Mouse (Mus musculus): ENCODE measurements around the gene Exoc4. TPM values are rescaled to one million over a fixed set of nuclear protein-coding genes. Genes with fewer than 3 reads are reported as not detected.

Exoc4 gene
- polyA plus RNA-seq, 1 experiment from 2014 or later: 36.1 TPM

DNA sequence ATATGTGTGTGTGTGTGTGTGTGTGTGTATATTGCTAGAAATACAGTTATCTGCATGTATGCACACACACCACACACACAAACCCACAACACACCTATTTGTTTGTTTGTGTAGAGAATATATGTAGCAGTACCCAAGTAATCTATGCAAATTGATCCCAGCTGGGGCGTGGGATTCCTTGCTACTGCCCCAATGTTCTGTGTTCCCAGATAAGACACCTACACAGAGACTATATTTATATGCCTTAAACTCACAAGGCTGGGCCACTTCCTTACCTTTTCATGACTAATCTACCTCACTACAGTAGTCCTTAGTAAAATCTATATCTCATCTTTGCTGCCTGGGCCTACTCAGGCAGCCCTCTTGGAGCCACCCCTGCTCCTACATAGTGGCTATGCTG lies 312.0 kb downstream of the Exoc4 start:
- H3K27ac ChIP-seq: no peak overlapping the region
- H3K36me3 ChIP-seq: no peaks in the 10 kb centered on the region
- no peak for ATAC-seq (ENCODE audit: insufficient number of reproducible peaks, low FRiP score, low TSS enrichment, low read depth)
- no peak overlapping the region for H3K9ac ChIP-seq
- H3K9me3 ChIP-seq: no peaks in the 10 kb centered on the region
- H3K4me3 ChIP-seq: no peak overlapping the region
- WGBS: 86% methylated on average over 1 of the region's 1 CpGs
- no peaks in the 10 kb centered on the region for H3K27me3 ChIP-seq
- no peak overlapping the region for H3K4me2 ChIP-seq
- H3K4me1 ChIP-seq: no peaks in the 10 kb centered on the region

DNA sequence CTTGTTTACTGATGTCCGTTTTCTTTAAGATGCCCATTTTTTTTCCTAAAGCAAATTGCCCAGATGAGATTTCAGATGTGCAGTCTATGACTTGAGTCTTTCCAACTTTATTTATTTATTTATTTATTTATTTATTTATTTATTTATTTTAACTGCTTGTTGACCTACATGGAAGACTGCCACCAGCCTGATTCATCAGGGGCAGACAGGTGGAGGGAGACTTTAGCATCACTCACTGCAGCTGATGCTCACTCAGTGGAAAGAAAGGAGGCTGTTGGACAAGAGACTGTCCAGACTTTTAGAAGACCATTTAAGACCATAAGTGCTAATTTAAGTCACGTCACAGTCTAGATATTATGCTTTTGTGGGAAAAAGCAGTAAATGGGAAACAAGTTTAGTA lies 313.0 kb downstream of the Exoc4 start:
- Histone ChIP-seq H3K9ac (no peak overlapping the region), H3K4me2 (no peak overlapping the region), H3K4me3 (no peak overlapping the region), H3K36me3 (no peaks in the 10 kb centered on the region), H3K27me3 (no peaks in the 10 kb centered on the region), H3K9me3 (no peaks in the 10 kb centered on the region), H3K4me1 (no peaks in the 10 kb centered on the region), H3K27ac (no peak overlapping the region)
- 82% methylated on average over 2 of the region's 2 CpGs for WGBS
- ATAC-seq (ENCODE audit: insufficient number of reproducible peaks, low FRiP score, low TSS enrichment, low read depth): no peak

DNA sequence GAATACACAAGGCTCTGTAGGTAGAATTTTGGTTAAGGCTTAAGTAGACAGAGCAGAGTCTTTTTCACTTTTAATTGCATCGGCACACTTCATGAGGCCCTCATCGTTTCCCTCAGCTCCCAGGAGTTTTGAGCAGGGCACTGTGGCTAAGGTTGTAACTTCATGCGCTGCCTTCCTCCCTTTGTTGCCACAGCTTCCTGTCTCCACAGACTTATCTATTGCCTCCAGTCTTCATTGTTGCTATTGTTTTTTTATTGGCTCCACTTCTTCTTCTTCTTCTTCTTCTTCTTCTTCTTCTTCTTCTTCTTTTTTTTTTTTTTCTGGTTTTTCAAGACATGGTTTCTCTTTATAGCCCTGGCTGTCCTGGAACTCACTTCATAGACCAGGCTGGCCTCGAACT lies 327.1 kb downstream of the Exoc4 start:
- ATAC-seq (ENCODE audit: insufficient number of reproducible peaks, low FRiP score, low TSS enrichment, low read depth): no peak
- Histone ChIP-seq H3K36me3 (no peaks in the 10 kb centered on the region), H3K9me3 (no peaks in the 10 kb centered on the region), H3K9ac (no peak overlapping the region), H3K4me1 (no peaks in the 10 kb centered on the region), H3K27me3 (no peaks in the 10 kb centered on the region), H3K27ac (no peak overlapping the region), H3K4me3 (no peak overlapping the region), H3K4me2 (no peak overlapping the region)
- WGBS: 82% methylated on average over 4 of the region's 4 CpGs

DNA sequence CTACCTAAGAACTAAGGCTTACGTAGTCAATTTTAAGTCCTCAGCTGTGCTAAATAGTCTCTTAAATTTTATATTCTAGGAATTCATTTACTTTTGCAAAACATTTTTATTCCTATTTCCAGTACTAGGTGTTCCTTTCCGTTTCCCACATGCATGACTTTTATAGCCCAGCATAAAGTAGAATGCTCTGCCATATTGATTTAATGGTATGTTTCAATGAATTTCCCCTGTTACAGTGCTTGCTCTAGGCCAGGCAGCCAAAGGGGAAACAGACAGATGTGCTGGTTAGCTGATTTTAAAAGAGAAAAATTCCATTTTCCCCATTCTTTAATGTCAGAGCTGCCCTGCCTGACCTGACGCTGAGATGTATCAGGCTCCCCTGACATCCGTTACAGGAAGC lies 359.6 kb downstream of the Exoc4 start:
- Histone ChIP-seq H3K4me2 (no peak overlapping the region), H3K9ac (no peak overlapping the region), H3K9me3 (no peaks in the 10 kb centered on the region), H3K4me3 (no peak overlapping the region), H3K36me3 (no peaks in the 10 kb centered on the region), H3K4me1 (no peaks in the 10 kb centered on the region), H3K27me3 (no peaks in the 10 kb centered on the region), H3K27ac (no peak overlapping the region)
- 42% methylated on average over 4 of the region's 4 CpGs for WGBS
- ATAC-seq (ENCODE audit: insufficient number of reproducible peaks, low FRiP score, low TSS enrichment, low read depth): no peak

DNA sequence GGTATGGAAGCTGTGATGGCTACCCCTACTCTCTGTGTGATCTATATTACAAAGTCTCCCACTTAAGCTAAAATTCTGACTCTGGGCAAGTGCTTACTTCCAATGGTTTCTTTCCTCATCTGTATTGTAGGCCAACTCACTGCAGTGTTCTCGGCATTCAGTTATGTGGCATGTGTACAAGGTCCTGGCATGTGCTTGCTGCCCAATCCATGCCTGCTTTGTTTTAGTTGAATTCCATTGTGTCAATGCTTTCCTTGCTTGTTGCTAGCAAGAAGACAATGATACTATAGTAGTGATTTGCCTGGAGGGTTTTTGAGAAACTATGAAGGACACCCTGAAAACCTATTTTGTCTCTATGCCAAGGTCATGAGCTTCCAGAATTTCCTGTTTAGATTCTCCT lies 365.1 kb downstream of the Exoc4 start:
- H3K27me3 ChIP-seq: no peaks in the 10 kb centered on the region
- no peak overlapping the region for H3K4me2 ChIP-seq
- H3K9ac ChIP-seq: no peak overlapping the region
- H3K4me3 ChIP-seq: no peak overlapping the region
- WGBS: 74% methylated on average over 1 of the region's 1 CpGs
- H3K27ac ChIP-seq: no peak overlapping the region
- no peaks in the 10 kb centered on the region for H3K4me1 ChIP-seq
- no peaks in the 10 kb centered on the region for H3K36me3 ChIP-seq
- ATAC-seq (ENCODE audit: insufficient number of reproducible peaks, low FRiP score, low TSS enrichment, low read depth): no peak
- no peaks in the 10 kb centered on the region for H3K9me3 ChIP-seq

DNA sequence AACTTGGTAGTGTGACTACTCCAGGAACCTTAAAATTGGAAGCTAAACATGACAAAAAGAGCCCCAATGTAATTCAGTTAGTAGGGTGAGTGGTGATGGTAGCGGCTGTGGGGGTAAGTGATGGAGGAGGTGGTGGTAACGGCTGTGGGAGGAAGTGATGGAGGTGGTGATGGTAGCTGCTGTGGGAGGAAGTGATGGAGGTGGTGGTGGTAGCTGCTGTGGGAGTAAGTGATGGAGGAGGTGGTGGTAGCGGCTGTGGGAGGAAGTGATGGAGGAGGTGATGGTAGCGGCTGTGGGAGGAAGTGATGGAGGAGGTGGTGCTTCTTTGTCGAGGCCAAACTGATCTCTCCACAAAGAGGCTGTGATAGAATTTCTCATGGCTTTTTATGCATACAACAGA lies 369.7 kb downstream of the Exoc4 start:
- H3K4me3 ChIP-seq: no peak overlapping the region
- no peaks in the 10 kb centered on the region for H3K27me3 ChIP-seq
- H3K36me3 ChIP-seq: no peaks in the 10 kb centered on the region
- no peaks in the 10 kb centered on the region for H3K9me3 ChIP-seq
- no peak for ATAC-seq (ENCODE audit: insufficient number of reproducible peaks, low FRiP score, low TSS enrichment, low read depth)
- 93% methylated on average over 5 of the region's 5 CpGs for WGBS
- H3K4me1 ChIP-seq: no peaks in the 10 kb centered on the region
- H3K9ac ChIP-seq: no peak overlapping the region
- no peak overlapping the region for H3K4me2 ChIP-seq
- H3K27ac ChIP-seq: no peak overlapping the region

DNA sequence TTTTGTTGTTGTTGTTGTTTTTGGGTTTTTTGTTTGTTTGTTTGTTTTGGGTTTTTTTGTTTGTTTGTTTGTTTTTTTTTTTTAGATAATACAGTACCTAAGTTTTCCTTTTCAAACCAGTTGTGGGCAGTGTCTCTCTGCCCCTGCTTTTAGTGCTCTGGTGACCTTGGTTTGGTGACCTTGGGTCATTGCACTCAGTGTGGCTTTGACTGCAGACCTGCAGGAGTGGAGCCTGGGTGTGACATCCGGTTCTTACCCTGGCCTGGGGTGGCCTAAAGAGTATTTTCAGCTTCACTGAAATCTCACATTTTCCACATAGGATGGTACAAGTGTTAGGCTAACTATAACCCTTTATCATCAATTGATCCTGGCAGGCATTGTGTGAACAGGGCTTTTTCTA lies 371.8 kb downstream of the Exoc4 start:
- no peaks in the 10 kb centered on the region for H3K36me3 ChIP-seq
- H3K27ac ChIP-seq: no peak overlapping the region
- no peaks in the 10 kb centered on the region for H3K27me3 ChIP-seq
- H3K9ac ChIP-seq: no peak overlapping the region
- H3K9me3 ChIP-seq: no peaks in the 10 kb centered on the region
- ATAC-seq (ENCODE audit: insufficient number of reproducible peaks, low FRiP score, low TSS enrichment, low read depth): no peak
- no peak overlapping the region for H3K4me3 ChIP-seq
- 43% methylated on average over 1 of the region's 1 CpGs for WGBS
- H3K4me1 ChIP-seq: no peaks in the 10 kb centered on the region
- H3K4me2 ChIP-seq: no peak overlapping the region

DNA sequence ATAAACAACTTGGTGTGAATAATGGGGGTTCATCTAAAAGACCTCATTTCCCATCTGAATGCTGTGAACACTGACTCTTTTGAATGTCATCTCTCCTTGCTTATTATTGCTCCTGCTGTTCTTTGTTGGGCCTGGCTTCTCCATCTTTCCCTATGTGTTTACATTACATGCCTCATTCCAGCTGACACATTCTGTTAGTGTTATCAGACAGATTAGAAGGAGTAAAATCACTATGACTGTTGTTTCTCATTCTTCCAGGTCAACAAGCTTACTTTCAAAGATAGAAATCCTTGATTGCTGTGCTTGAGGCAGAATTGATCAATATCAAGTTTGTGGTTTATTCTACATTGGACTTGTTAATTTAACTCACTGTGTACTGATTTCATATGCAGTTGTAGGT lies 377.0 kb downstream of the Exoc4 start:
- H3K27me3 ChIP-seq: no peaks in the 10 kb centered on the region
- H3K4me2 ChIP-seq: no peak overlapping the region
- H3K4me3 ChIP-seq: no peak overlapping the region
- H3K9ac ChIP-seq: no peak overlapping the region
- H3K27ac ChIP-seq: no peak overlapping the region
- H3K36me3 ChIP-seq: no peaks in the 10 kb centered on the region
- no peak for ATAC-seq (ENCODE audit: insufficient number of reproducible peaks, low FRiP score, low TSS enrichment, low read depth)
- H3K4me1 ChIP-seq: no peaks in the 10 kb centered on the region
- 0 out of 2 replicates have a peak, but pooled peaks cover 4% of the 10 kb centered on the region for H3K9me3 ChIP-seq

DNA sequence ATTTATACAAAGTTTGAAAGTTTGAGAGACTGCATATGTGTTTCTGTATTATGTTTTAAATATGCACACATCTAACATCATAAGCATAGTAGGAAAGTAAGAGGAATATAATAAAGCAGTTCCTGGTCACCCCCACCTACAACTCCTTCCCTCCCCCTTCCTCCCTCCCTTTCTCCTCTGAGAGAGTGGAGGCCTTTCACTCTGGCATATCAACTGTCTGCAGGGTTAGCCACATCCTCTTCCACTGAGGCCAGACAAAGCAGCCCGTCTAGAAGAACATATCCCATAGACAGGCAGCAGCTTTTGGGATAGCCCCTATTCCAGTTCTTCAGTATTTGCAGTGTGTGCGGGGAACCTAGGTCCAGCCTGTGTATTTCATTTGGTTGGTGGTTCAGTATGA lies 382.2 kb downstream of the Exoc4 start:
- no peaks in the 10 kb centered on the region for H3K27me3 ChIP-seq
- H3K9ac ChIP-seq: no peak overlapping the region
- no peak overlapping the region for H3K4me3 ChIP-seq
- WGBS: 95% methylated on average over 2 of the region's 2 CpGs
- no peaks in the 10 kb centered on the region for H3K4me1 ChIP-seq
- H3K36me3 ChIP-seq: no peaks in the 10 kb centered on the region
- H3K4me2 ChIP-seq: no peak overlapping the region
- no peak overlapping the region for H3K27ac ChIP-seq
- no peak for ATAC-seq (ENCODE audit: insufficient number of reproducible peaks, low FRiP score, low TSS enrichment, low read depth)
- H3K9me3 ChIP-seq: 0 out of 2 replicates have a peak, but pooled peaks cover 4% of the 10 kb centered on the region

DNA sequence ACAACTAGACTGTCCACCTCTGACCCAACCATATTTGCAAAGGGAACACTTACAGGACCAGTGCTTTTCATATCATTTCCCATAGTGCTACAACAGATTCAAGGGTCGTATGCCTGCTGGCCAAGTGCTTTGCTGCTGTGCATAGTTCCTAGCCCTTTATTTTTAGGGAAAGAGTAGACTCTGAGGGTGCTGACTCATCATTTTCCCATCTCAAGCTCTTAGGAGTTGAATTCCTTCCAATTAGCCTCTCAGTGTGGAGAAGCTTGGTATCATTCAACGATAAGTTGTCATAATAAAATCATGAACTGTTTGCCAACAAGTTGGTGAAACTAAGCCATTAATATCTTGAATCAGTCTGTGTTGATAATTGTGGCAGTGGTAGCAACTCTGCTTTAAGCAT lies 388.3 kb downstream of the Exoc4 start:
- 77% methylated on average over 2 of the region's 2 CpGs for WGBS
- no peak for ATAC-seq (ENCODE audit: insufficient number of reproducible peaks, low FRiP score, low TSS enrichment, low read depth)

DNA sequence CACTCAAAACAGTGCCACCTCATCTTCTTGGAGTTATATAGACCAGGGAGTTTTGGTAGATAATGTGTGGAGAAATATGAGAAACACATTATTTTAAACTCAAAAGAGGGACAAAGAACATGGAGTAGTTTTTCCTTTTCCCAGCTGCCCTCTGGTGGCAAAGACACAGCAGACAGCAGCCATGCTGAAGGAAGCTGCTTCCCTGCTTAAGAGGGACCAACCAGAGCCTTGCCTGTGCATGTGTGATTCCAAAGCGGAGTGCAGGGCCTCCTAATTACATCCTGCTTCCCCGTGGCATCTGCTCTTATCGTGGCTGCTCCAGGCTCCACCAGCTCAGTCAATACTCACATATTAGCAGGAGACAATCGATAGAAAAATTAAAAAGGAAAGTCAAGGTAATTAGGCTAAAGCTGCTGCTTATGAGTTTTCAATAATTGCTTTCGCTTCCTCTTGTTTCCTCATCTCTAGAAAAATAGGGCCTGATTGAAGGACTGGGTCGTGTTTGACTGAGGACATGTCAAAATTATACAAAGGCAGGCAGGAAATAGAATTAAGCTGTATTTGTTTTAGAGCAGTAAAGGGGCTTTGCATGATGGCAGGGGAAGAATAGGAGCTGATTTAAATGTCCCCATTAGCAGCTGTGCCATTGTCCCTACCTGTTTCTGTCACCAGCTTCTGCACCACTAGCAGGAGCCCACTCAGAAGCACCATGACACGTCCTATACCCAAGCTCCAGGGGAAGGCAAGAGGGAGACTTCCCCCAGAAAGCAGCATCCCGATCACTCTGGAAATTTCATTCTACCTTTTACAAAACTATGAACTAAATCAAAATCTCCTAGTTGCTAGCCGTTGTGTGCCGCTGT lies 433.1 kb downstream of the Exoc4 start:
- WGBS: 53% methylated on average over 10 of the region's 10 CpGs
- Histone ChIP-seq H3K4me1 (no peaks in the 10 kb centered on the region), H3K27ac (no peak overlapping the region), H3K4me2 (no peak overlapping the region), H3K9me3 (no peaks in the 10 kb centered on the region), H3K27me3 (no peaks in the 10 kb centered on the region), H3K36me3 (no peaks in the 10 kb centered on the region), H3K9ac (no peak overlapping the region), H3K4me3 (no peak overlapping the region)
- no peak for ATAC-seq (ENCODE audit: insufficient number of reproducible peaks, low FRiP score, low TSS enrichment, low read depth)

More for the DNA sequence above, 388.3 kb downstream of the Exoc4 start:
- Histone ChIP-seq H3K36me3 (no peaks in the 10 kb centered on the region), H3K4me2 (no peak overlapping the region), H3K9me3 (no peaks in the 10 kb centered on the region), H3K27me3 (no peaks in the 10 kb centered on the region), H3K9ac (no peak overlapping the region), H3K4me3 (no peak overlapping the region), H3K27ac (no peak overlapping the region), H3K4me1 (no peaks in the 10 kb centered on the region)

DNA sequence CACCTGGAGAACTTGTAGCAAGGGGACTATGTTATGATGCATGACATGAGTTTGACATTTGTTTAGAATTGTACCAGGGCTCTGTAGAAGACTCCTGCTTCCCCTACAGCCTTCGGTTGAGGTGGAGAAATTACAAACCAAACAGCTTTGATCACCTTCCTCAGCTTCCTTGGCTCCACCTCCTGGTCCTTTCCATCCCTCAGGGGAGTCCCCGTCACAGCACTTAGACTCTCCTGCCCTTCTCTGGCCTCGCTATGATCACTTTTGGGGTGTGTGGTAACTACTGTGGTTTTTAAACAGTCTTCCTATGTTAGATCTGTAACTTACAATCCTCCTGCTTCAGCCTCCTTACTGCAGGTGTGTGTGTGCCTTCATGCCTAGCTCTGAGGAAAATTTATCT lies 434.6 kb downstream of the Exoc4 start:
- WGBS: 61% methylated on average over 3 of the region's 3 CpGs
- no peaks in the 10 kb centered on the region for H3K4me1 ChIP-seq
- no peak overlapping the region for H3K27ac ChIP-seq
- no peaks in the 10 kb centered on the region for H3K9me3 ChIP-seq
- H3K9ac ChIP-seq: no peak overlapping the region
- H3K27me3 ChIP-seq: no peaks in the 10 kb centered on the region
- H3K4me3 ChIP-seq: no peak overlapping the region
- no peak overlapping the region for H3K4me2 ChIP-seq
- no peaks in the 10 kb centered on the region for H3K36me3 ChIP-seq
- ATAC-seq (ENCODE audit: insufficient number of reproducible peaks, low FRiP score, low TSS enrichment, low read depth): no peak

DNA sequence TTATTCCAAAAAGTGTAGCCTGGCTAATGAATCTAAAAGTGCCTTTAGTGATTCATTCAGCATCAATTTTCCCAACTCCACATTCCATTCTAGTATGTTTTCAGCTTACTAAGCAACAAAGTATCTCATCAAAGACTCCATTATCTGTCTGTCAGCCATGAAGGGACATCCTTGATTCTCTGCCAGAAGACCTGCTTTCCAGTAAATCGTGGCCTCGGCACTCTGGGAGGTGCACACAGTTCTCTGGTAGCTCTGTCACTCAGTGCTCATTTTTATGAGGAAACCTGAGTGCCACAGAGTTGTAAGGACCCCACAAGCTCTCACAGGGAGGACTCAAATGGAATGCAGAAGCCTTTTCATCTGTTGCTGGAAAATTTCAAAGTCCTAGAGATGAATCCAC lies 436.4 kb downstream of the Exoc4 start:
- Histone ChIP-seq H3K9ac (no peak overlapping the region), H3K4me1 (no peaks in the 10 kb centered on the region), H3K27ac (no peak overlapping the region), H3K27me3 (no peaks in the 10 kb centered on the region), H3K9me3 (no peaks in the 10 kb centered on the region), H3K4me2 (no peak overlapping the region), H3K36me3 (no peaks in the 10 kb centered on the region), H3K4me3 (no peak overlapping the region)
- WGBS: 24% methylated on average over 2 of the region's 2 CpGs
- no peak for ATAC-seq (ENCODE audit: insufficient number of reproducible peaks, low FRiP score, low TSS enrichment, low read depth)

Data from limb, embryonic 15.5 days (tissue).